Comparison of ENCODE assay signal across 8 mouse cellular contexts in genomic region chr11:50324751-50325471, GRCm38 (mm10). TPM values are rescaled to one million over a fixed set of nuclear protein-coding genes. Genes with fewer than 3 reads are reported as not detected.
DNase-seq lines count a peak whose midpoint lies in the region; ATAC-seq and TF ChIP-seq lines count a peak whose summit lies in the region.

No protein-coding gene starts in this region.

- H3K4me1 ChIP-seq in heart, adult 2 months (ENCODE audit: control insufficient read depth, insufficient read depth, low read length): peaks cover 8% of the 10 kb centered on the region
- H3K4me1 ChIP-seq in forebrain, embryonic 13.5 days: peaks cover 41% of the 10 kb centered on the region
- H3K4me1 ChIP-seq in limb, embryonic 13.5 days: peaks cover 34% of the 10 kb centered on the region
- H3K4me1 ChIP-seq in neural tube, embryonic 13.5 days (replicated peaks): peaks cover 44% of the 10 kb centered on the region

- peaks cover 19% of the 10 kb centered on the region for H3K36me3 ChIP-seq in heart, adult 2 months (ENCODE audit: control insufficient read depth, insufficient read depth, low read length)
- H3K36me3 ChIP-seq in forebrain, embryonic 13.5 days (ENCODE audit: poor library complexity, severe bottlenecking): 0 out of 2 replicates have a peak, but pooled peaks cover 3% of the 10 kb centered on the region
- H3K36me3 ChIP-seq in limb, embryonic 13.5 days: peaks cover 7% of the 10 kb centered on the region; the same call in 1 of the 2 replicates
- H3K36me3 ChIP-seq in neural tube, embryonic 13.5 days: 0 out of 2 replicates have a peak, but pooled peaks cover 2% of the 10 kb centered on the region

- ATAC-seq in forebrain, embryonic 13.5 days: no peak; the same call in 1 of the 2 replicates
- ATAC-seq in limb, embryonic 13.5 days (ENCODE audit: low FRiP score, low read depth): peak; percentile 76
- ATAC-seq in neural tube, embryonic 13.5 days (ENCODE audit: low read depth): peak; percentile 83

- H3K4me2 ChIP-seq in forebrain, embryonic 13.5 days: peak overlapping the region; percentile 84
- H3K4me2 ChIP-seq in limb, embryonic 13.5 days (replicated peaks): peak overlapping the region; percentile 83
- peak overlapping the region; percentile 88 for H3K4me2 ChIP-seq in neural tube, embryonic 13.5 days

- peaks cover 9% of the 10 kb centered on the region for H3K79me2 ChIP-seq in heart, adult 2 months (replicated peaks; ENCODE audit: control insufficient read depth, insufficient read depth, low read length)

- H3K27ac ChIP-seq in heart, adult 2 months: peak overlapping the region; percentile 92
- peak overlapping the region; percentile 84 for H3K27ac ChIP-seq in forebrain, embryonic 13.5 days
- H3K27ac ChIP-seq in limb, embryonic 13.5 days: peak overlapping the region; percentile 88
- H3K27ac ChIP-seq in neural tube, embryonic 13.5 days (replicated peaks): peak overlapping the region; percentile 93

- H3K9me3 ChIP-seq in forebrain, embryonic 13.5 days (replicated peaks): no peaks in the 10 kb centered on the region
- no peaks in the 10 kb centered on the region for H3K9me3 ChIP-seq in limb, embryonic 13.5 days
- H3K9me3 ChIP-seq in neural tube, embryonic 13.5 days: no peaks in the 10 kb centered on the region

- no peak for DNase-seq in heart, adult 2 months
- DNase-seq in heart, adult 11 months: no peak
- DNase-seq in ES-CJ7 (ENCODE audit: low read depth, low spot score): peak; percentile 43
- no peak for DNase-seq in cerebellum, adult 9-11 months
- DNase-seq in adrenal gland, adult (ENCODE audit: inconsistent age in 2 of 2, low spot score in 1 of 2): no peak

- H3K27me3 ChIP-seq in heart, adult 2 months (ENCODE audit: control insufficient read depth, insufficient read depth, low read length): no peaks in the 10 kb centered on the region
- no peaks in the 10 kb centered on the region for H3K27me3 ChIP-seq in forebrain, embryonic 13.5 days
- H3K27me3 ChIP-seq in limb, embryonic 13.5 days: no peaks in the 10 kb centered on the region
- no peaks in the 10 kb centered on the region for H3K27me3 ChIP-seq in neural tube, embryonic 13.5 days

- peak overlapping the region; percentile 92 for H3K9ac ChIP-seq in heart, adult 2 months (ENCODE audit: low read depth, low read length)
- peak overlapping the region; percentile 95 for H3K9ac ChIP-seq in forebrain, embryonic 13.5 days
- peak overlapping the region; percentile 97 for H3K9ac ChIP-seq in limb, embryonic 13.5 days
- peak overlapping the region; percentile 97 for H3K9ac ChIP-seq in neural tube, embryonic 13.5 days

- whole genome bisulfite sequencing in heart, adult 2 months: under 1% methylated on average over 34 of the region's 34 CpGs
- WGBS in forebrain, embryonic 13.5 days: 1% methylated on average over 31 of the region's 34 CpGs
- WGBS in limb, embryonic 13.5 days: under 1% methylated on average over 34 of the region's 34 CpGs
- WGBS in neural tube, embryonic 13.5 days: 2% methylated on average over 34 of the region's 34 CpGs

- H3K4me3 ChIP-seq in heart, adult 2 months: peak overlapping the region; percentile 88
- H3K4me3 ChIP-seq in forebrain, embryonic 13.5 days: peak overlapping the region; percentile 94
- peak overlapping the region; percentile 94 for H3K4me3 ChIP-seq in limb, embryonic 13.5 days
- H3K4me3 ChIP-seq in neural tube, embryonic 13.5 days: peak overlapping the region; percentile 95

- TF ChIP-seq POLR2A in heart, adult 2 months (IDR thresholded peaks at IDR 0.05; ENCODE audit: insufficient read depth, low read depth, low read length): no peak

- intact Hi-C loops in heart, adult 2 months (cut with DNase I): loop anchor here (2.0 to 5.0 kb wide), 3 partner anchors 32 to 52 kb away; partner anchors contain the start of genes Hnrnph1 and Maml1

- no peak for TF ChIP-seq CTCF in heart, adult 2 months (IDR thresholded peaks at IDR 0.05)

- TF ChIP-seq EP300 in heart, adult 2 months (IDR thresholded peaks at IDR 0.05; ENCODE audit: insufficient read depth, low read depth, low read length): no peak

RNA-seq across cellular contexts. Expression of gene Canx, which starts 0.6 kb away (rescaled TPM):
- 100 to 1,000 TPM; 324 to 369 TPM for total RNA-seq in heart, adult 2 months (2021)
- polyA plus RNA-seq in heart, adult 2 months (2012; rRNA removed): 64.8 and 153 TPM in 2 replicates
- 243 and 261 TPM in 2 replicates for polyA plus RNA-seq in forebrain, embryonic 13.5 days (2015; fragmentation: Nextera tagmentation; extraction: Ambion mirVana)
- polyA plus RNA-seq in limb, embryonic 13.5 days (2015; fragmentation: Nextera tagmentation; extraction: Ambion mirVana): 311 and 331 TPM in 2 replicates
- polyA plus RNA-seq in neural tube, embryonic 13.5 days (2015; fragmentation: Nextera tagmentation; extraction: Ambion mirVana): 275 and 302 TPM in 2 replicates

RNA-seq across cellular contexts. Expression of gene Cby3, which starts 29.4 kb away (rescaled TPM):
- total RNA-seq in heart, adult 2 months (2021): not detected
- 0.29 TPM in 1 of 2 replicates, not detected in the other for polyA plus RNA-seq in heart, adult 2 months (2012; rRNA removed)
- polyA plus RNA-seq in forebrain, embryonic 13.5 days (2015; fragmentation: Nextera tagmentation; extraction: Ambion mirVana): 0.25 and 1.1 TPM in 2 replicates
- 0.38 and 0.79 TPM in 2 replicates for polyA plus RNA-seq in limb, embryonic 13.5 days (2015; fragmentation: Nextera tagmentation; extraction: Ambion mirVana)
- polyA plus RNA-seq in neural tube, embryonic 13.5 days (2015; fragmentation: Nextera tagmentation; extraction: Ambion mirVana): 0.78 and 1.2 TPM in 2 replicates

RNA-seq across cellular contexts. Expression of gene Maml1, which starts 32.8 kb away (rescaled TPM):
- total RNA-seq in heart, adult 2 months (2021): 10 to 100 TPM in 1 of 2 experiments, 1 to 10 TPM in 1; 9.7 to 10.7 TPM
- 6.6 and 7.4 TPM in 2 replicates for polyA plus RNA-seq in heart, adult 2 months (2012; rRNA removed)
- polyA plus RNA-seq in forebrain, embryonic 13.5 days (2015; fragmentation: Nextera tagmentation; extraction: Ambion mirVana): 4.5 and 4.8 TPM in 2 replicates
- polyA plus RNA-seq in limb, embryonic 13.5 days (2015; fragmentation: Nextera tagmentation; extraction: Ambion mirVana): 7.5 and 8.1 TPM in 2 replicates
- polyA plus RNA-seq in neural tube, embryonic 13.5 days (2015; fragmentation: Nextera tagmentation; extraction: Ambion mirVana): 3.1 and 3.7 TPM in 2 replicates

RNA-seq across cellular contexts. Expression of gene Hnrnph1, which starts 51.9 kb away (rescaled TPM):
- total RNA-seq in heart, adult 2 months (2021): 100 to 1,000 TPM; 110 to 114 TPM
- 56.3 and 103 TPM in 2 replicates for polyA plus RNA-seq in heart, adult 2 months (2012; rRNA removed)
- polyA plus RNA-seq in forebrain, embryonic 13.5 days (2015; fragmentation: Nextera tagmentation; extraction: Ambion mirVana): 721 and 763 TPM in 2 replicates
- polyA plus RNA-seq in limb, embryonic 13.5 days (2015; fragmentation: Nextera tagmentation; extraction: Ambion mirVana): 572 and 577 TPM in 2 replicates
- polyA plus RNA-seq in neural tube, embryonic 13.5 days (2015; fragmentation: Nextera tagmentation; extraction: Ambion mirVana): 482 and 577 TPM in 2 replicates
